Mouse (Mus musculus) liver, adult 2 months (tissue): ENCODE data around the gene Slc27a3. TPM values are rescaled to one million over a fixed set of nuclear protein-coding genes. Genes with fewer than 3 reads are reported as not detected.
A peak's percentile ranks its signal among the peaks of the same experiment; 100 is the strongest.

ENCODE experiments used
- DNase-seq: peaks from one replicate; pipeline ENCODE4 v3.0.0-alpha.2; 2011; ENCODE audit warnings: low read depth, low spot score; ENCODE audit errors: extremely low read depth
- H3K27ac ChIP-seq: fragments of 200-500 bp; replicated peaks from 2 replicates; pipeline ENCODE4 v1.5.1; 2012; ENCODE audit warnings: low read depth, mild to moderate bottlenecking, control low read depth, inconsistent platforms, low read length; ENCODE audit not compliant: insufficient read depth
- H3K27me3 ChIP-seq: fragments of 200-500 bp; 2 replicates; pipeline ENCODE4 v1.6.1; 2012; ENCODE audit warnings: mild to moderate bottlenecking, moderate library complexity, low read length, inconsistent platforms; ENCODE audit not compliant: control insufficient read depth, insufficient read depth
- H3K36me3 ChIP-seq: fragments of 200-500 bp; 2 replicates; pipeline ENCODE4 v1.6.1; 2012; ENCODE audit warnings: low read length, inconsistent platforms; ENCODE audit not compliant: control insufficient read depth, insufficient read depth
- H3K4me1 ChIP-seq: fragments of 200-500 bp; 2 replicates; pipeline ENCODE4 v1.6.1; 2011; ENCODE audit warnings: low read length; ENCODE audit not compliant: control insufficient read depth, insufficient read depth
- H3K4me3 ChIP-seq: fragments of 200-500 bp; 2 replicates; pipeline ENCODE4 v1.5.1; 2011; ENCODE audit warnings: low read depth, mild to moderate bottlenecking, control low read depth, low read length, moderate library complexity; ENCODE audit not compliant: insufficient read depth
- H3K79me2 ChIP-seq: fragments of 200-500 bp; 2 replicates; pipeline ENCODE4 v1.6.1; 2012; ENCODE audit warnings: inconsistent platforms, mild to moderate bottlenecking, low read length, moderate library complexity; ENCODE audit not compliant: control insufficient read depth, insufficient read depth
- H3K9ac ChIP-seq: fragments of 200-500 bp; 2 replicates; pipeline ENCODE4 v1.6.1; 2012; ENCODE audit warnings: low read depth, mild to moderate bottlenecking, control low read depth, inconsistent platforms, low read length
- CTCF ChIP-seq: fragments of 200-500 bp; IDR thresholded peaks from 2 replicates; pipeline ENCODE4 v1.5.1; 2011; ENCODE audit warnings: low read depth, low read length, control low read depth
- POLR2A ChIP-seq: fragments of 200-500 bp; IDR thresholded peaks from 2 replicates; pipeline ENCODE4 v1.6.1; 2011; ENCODE audit warnings: low read length, control low read depth; ENCODE audit not compliant: insufficient read depth; ENCODE audit errors: extremely low read depth
- WGBS: fragments of 180-500 bp; shearing (Covaris S2); methylation state at CpG from one replicate; pipeline ENCODE4 v1.1.7; 2018; 5-methylcytosine and 5-hydroxymethylcytosine counted together
- polyA plus RNA-seq: library from polyadenylated mRNA; depleted of rRNA; stranded (reverse); fragments of >200 nt; gene quantifications from 2 replicates; pipeline ENCODE4 v1.2.3, GENCODE M21; 2012
- total RNA-seq: library from RNA; depleted of rRNA; stranded (reverse); fragments of >200 nt; gene quantifications from 2 replicates; pipeline ENCODE4 v1.2.3, GENCODE M21; 2014

The Slc27a3 gene
- total and polyA plus RNA-seq, 2 experiments = 0.37 to 2.3 TPM

DNA sequence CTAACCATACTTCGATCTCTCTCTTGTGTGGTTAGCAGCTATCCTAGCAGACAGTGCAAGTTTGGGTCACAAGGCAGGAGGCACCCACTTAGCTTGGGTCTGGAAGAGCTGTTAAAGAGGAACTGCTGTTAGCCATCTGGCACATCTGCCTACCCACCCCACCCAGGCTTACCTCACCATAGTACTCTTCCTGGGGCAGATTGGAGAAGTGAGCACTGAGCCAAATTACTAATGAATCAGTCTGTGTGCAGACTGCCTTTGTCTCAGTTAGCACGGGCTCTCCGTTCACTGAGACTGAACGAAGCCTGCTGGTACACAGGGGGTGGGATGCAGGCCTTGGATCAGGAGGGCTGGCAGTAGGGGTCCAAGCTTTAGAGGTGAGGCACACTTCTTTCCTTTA lies 6.0 kb downstream of the Slc27a3 start:
- TF ChIP-seq CTCF (no peak), POLR2A (no peak)
- no peaks in the 10 kb centered on the region for H3K27me3 ChIP-seq

DNA sequence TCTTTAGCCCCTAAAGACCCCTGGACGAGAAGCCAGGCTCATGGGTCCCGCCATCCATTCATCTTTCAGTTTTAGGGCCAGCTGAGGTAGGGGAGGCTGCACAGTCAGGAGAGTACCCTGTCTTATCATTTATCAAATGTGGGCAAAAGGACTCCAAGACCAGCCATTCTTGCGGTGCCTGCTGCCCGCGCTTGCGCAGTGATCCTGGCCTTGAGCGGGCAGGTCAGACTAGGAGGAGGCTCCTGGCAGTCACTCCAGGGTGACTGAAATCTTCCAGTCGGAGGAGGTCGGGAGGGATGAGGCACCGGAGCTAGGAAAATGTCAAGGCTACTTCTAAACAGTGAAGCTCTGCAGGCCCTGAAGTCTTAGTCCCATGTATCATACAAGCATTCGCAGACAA lies 8.0 kb downstream of the Slc27a3 start:
- H3K79me2 ChIP-seq = no peaks in the 10 kb centered on the region
- no peaks in the 10 kb centered on the region for H3K4me1 ChIP-seq
- 71% methylated on average over 11 of the region's 11 CpGs for WGBS
- no peaks in the 10 kb centered on the region for H3K27me3 ChIP-seq
- no peak for TF ChIP-seq POLR2A
- TF ChIP-seq CTCF = no peak
- H3K9ac ChIP-seq = no peak overlapping the region
- no peaks in the 10 kb centered on the region for H3K36me3 ChIP-seq
- no peak overlapping the region for H3K4me3 ChIP-seq
- no peak for DNase-seq
- no peak overlapping the region for H3K27ac ChIP-seq

More for the DNA sequence above, 6.0 kb downstream of the Slc27a3 start:
- Histone ChIP-seq H3K79me2 (no peaks in the 10 kb centered on the region), H3K4me1 (no peaks in the 10 kb centered on the region), H3K9ac (no peak overlapping the region), H3K36me3 (no peaks in the 10 kb centered on the region), H3K4me3 (no peak overlapping the region), H3K27ac (no peak overlapping the region)
- DNase-seq = no peak
- 89% methylated on average over 4 of the region's 4 CpGs for WGBS

DNA sequence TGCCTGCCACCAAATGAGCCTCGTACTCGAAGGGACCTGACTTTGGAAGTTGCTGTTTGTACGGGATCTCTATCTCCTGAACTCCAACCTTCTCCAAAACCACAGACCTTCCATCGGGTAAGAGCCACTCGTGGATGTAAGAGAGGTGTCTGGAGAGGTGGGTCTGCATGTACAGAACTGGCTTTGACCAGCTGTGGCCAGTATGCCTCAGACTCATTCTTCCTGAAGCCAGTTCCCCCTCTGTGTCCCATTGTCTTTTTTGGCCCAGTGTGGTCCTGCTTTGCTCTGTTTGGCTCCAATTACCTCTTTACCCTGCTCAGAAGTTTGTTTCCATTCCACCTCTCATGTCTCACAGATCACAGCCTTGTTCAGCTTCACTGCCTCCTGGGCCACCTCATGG lies 11.2 kb downstream of the Slc27a3 start:
- TF ChIP-seq POLR2A (no peak), CTCF (no peak)
- Histone ChIP-seq H3K9ac (no peak overlapping the region), H3K79me2 (no peaks in the 10 kb centered on the region), H3K36me3 (no peaks in the 10 kb centered on the region), H3K4me1 (no peaks in the 10 kb centered on the region), H3K4me3 (no peak overlapping the region), H3K27me3 (no peaks in the 10 kb centered on the region), H3K27ac (no peak overlapping the region)
- no peak for DNase-seq
- 90% methylated on average over 5 of the region's 5 CpGs for WGBS

DNA sequence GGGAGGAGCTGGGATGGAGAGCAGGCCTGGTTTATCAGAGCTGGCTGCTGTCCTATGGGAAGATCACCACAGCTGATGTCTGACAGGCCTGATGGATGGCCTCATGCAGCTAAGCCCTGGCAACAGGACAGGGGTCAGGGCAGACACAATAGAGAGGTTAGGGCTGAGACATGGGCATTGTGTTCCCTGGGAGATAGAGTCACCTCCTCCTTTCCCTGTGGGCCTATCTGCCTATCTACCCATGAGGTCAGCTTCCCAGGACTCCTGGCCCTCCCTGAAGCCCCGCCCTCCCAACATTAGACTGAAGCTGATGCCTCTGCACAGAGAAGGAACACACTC lies 13.5 kb downstream of the Slc27a3 start:
- no peak for DNase-seq
- no peak overlapping the region for H3K27ac ChIP-seq
- H3K27me3 ChIP-seq = no peaks in the 10 kb centered on the region
- H3K36me3 ChIP-seq = no peaks in the 10 kb centered on the region
- TF ChIP-seq CTCF = no peak
- no peak for TF ChIP-seq POLR2A
- H3K4me3 ChIP-seq = no peak overlapping the region
- WGBS = 93% methylated on average over 1 of the region's 1 CpGs
- H3K4me1 ChIP-seq = 0 out of 2 replicates have a peak, but pooled peaks cover 2% of the 10 kb centered on the region
- no peak overlapping the region for H3K9ac ChIP-seq
- H3K79me2 ChIP-seq = no peaks in the 10 kb centered on the region

DNA sequence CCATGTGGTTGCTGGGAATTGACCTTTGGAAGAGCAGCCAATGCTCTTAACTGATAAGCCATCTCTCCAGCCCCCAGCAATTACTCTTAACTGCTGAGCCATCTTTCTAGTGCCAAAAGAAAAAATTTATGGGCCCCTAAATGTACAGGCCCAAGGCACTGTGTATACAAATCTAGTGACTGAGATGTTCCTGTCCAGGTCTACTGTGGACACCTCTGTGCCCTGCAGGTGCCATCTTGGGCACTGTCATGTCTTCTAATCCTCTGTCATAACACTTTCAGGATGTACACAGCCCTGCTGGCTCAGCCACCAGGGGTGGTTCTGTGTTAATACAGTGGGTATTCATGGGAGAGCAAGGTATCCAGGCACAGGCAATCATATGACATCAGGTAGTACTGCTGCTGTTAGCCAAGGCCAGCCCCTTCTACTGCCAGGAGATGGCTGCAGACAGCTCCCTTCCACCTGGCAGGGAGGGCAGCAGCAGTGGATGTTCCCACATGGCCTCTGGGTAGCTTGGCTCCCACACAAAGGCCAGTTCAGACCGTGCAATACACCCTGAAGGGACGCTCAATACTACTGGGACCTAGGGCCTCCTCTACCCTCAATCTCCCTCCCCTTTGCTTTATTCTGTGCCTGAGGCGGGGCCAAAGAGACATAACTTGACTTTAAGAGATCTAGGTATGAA lies 14.0 kb downstream of the Slc27a3 start:
- H3K27ac ChIP-seq = no peak overlapping the region
- DNase-seq = peak; percentile 14
- no peak overlapping the region for H3K4me3 ChIP-seq
- WGBS = 87% methylated on average over 3 of the region's 3 CpGs
- TF ChIP-seq CTCF (no peak), POLR2A (no peak)
- H3K9ac ChIP-seq = no peak overlapping the region
- H3K79me2 ChIP-seq = no peaks in the 10 kb centered on the region
- H3K27me3 ChIP-seq = no peaks in the 10 kb centered on the region
- H3K36me3 ChIP-seq = no peaks in the 10 kb centered on the region
- 0 out of 2 replicates have a peak, but pooled peaks cover 2% of the 10 kb centered on the region for H3K4me1 ChIP-seq

DNA sequence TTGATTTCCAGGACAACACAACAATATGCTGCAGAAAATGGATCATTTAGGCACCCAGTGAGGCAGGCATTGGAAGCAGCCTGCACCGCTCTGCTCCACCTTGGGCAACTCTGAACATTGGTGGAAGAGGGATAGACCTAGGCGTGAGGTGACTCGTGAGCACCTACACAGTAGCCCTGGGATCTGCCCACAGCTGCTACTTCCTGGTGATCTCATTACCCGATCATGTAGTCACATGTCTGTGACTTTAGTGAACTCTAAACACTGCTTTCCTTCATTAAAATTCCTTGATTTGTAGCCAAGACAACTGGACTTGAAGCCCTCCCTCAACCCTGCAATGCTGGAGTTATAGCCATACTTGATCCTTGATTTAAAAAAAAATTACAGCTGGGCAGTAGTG lies 15.4 kb downstream of the Slc27a3 start:
- H3K27ac ChIP-seq = no peak overlapping the region
- H3K27me3 ChIP-seq = no peaks in the 10 kb centered on the region
- peak; percentile 12 for DNase-seq
- no peaks in the 10 kb centered on the region for H3K36me3 ChIP-seq
- TF ChIP-seq CTCF = no peak
- TF ChIP-seq POLR2A = no peak
- WGBS = 78% methylated on average over 4 of the region's 4 CpGs
- no peak overlapping the region for H3K9ac ChIP-seq
- no peaks in the 10 kb centered on the region for H3K79me2 ChIP-seq
- H3K4me1 ChIP-seq = 0 out of 2 replicates have a peak, but pooled peaks cover 2% of the 10 kb centered on the region
- no peak overlapping the region for H3K4me3 ChIP-seq
